Mouse (Mus musculus): ENCODE measurements around the gene Cyren. TPM values are rescaled to one million over a fixed set of nuclear protein-coding genes. Genes with fewer than 3 reads are reported as not detected.

The Cyren gene
- total RNA-seq (2015; ENCODE audit: low replicate concordance) = 6.7 and 10.5 TPM in 2 replicates
- 6.7 and 9.4 TPM in 2 replicates for total RNA-seq (2017; ENCODE audit: low replicate concordance)

DNA sequence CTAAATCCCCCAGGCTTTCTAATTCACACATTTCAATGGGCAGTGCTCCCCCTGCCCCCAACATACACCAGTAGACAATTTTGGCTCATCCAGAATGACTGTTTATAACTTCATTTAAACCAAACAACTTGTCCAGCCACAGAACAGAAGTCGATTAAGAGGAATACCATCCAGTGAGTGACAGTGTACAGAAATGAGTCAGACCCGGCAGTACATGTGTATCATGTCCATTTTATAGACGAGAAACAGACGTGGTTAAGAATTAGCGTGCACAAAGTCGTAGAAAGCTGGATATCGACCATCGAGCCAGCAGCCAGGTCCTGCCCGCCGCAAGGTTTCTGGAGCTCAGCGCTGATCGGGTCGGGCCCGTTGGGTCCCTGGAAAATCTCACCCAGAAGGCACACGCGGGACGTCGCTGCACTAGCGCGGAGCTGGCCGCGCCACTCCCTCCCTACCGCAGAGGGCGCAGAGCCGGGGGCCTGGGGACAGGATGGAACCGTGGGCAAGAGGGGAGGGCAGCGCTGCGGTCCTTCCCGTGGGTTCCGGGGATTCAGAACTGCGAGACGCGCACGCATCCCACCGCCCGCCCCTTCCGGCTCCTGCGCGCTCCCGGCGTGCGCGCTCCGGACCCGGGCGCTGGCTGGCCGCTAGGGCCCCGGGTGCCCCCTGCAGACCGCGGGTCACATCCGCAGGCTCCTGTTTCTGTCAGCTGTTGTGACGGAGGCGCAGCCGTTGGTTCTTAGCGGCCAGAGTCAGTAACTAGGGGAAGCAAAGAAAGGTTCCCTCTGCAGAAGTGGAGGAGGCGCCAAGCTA, at the start of gene Cyren:
Cyren (minus strand) TSS at position 552 of the 813 bp plus-strand sequence.
- ATAC-seq (replicated peaks; ENCODE audit: low FRiP score, poor library complexity, severe bottlenecking) = peak; percentile 60

DNA sequence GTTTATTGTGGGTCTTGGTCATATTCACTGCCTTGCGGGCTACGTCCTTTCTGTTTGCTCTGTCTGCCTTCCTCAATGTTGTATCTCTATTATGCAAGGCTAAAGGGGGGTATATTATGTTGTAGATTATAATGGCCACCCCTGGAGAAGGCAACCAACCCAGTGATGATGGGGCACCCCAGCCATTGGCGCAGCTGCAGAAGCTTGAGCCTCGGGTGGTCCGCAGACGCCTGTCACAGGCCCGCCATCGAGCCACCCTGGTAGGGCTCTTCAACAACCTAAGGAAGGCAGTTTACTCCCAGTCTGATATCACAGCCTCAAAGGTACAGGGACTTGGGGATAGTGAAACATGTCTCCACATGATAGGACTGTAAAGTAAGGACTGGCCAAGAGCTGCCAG, 49.7 kb upstream of the Cyren start:
- ATAC-seq (replicated peaks; ENCODE audit: low FRiP score, poor library complexity, severe bottlenecking) = 0 out of 2 replicates have a peak, but pooled peaks have one; percentile 9

DNA sequence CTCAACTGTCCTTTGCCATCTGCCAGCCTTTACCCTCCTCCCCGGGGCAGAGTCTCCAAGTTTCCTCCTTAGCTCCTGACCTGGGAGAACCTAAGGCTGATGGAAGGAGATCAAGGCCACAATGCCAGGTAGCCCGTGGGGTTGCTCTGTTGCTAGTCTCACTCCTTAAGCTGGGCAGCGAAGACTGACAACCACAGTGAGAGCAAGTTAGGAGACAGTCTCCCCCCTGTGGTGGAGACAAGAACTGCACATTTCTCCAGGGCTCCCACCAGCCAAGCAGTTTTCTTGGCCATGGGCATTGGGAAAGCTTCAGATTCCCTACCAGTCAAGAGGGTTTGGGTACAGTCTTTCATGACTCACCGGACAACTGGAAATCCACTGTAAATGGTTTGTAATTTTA, 49.3 kb upstream of the Cyren start:
- peak; percentile 80 for ATAC-seq (replicated peaks; ENCODE audit: low FRiP score, poor library complexity, severe bottlenecking)

DNA sequence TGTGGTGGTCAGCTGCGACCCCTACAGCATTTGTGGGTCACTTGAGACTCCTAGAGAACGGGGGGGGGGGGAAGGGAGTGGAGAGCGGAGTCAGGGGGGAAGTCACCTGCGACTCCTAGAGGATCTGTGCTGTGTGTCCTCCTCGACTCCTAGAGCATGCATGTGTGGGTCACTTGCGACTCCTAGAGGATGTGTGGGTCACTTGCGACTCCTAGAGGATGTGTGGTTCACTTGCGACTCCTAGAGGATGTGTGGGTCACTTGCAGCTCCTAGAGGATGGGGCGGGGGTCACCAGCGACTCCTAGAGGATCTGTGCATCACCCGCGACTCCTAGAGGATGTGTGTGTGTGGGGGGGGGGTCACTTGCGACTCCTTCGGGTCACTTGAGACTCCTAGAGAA, 44.1 kb upstream of the Cyren start:
- ATAC-seq (replicated peaks; ENCODE audit: low FRiP score, poor library complexity, severe bottlenecking) = peak; percentile 78

DNA sequence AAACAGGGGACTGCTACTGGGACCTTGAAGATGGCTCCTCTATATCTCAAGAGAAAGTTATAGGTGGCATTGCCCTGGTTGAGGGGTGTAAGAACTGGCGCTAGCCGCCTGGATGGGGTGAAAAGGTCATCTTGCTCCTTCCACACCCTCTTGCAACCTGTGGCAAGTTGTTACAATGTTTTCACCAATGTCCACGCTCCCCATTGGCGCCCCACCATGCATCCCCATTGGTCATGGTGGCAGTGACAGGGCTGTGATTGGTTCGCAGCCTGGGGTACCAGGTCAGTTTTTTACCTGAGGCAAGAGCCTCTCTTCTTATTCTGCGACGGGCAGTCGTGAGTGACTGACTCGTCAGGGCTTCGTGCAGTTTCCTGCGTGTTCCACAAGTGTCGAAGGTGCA, 42.8 kb upstream of the Cyren start:
- ATAC-seq (replicated peaks; ENCODE audit: low FRiP score, poor library complexity, severe bottlenecking) = no peak

DNA sequence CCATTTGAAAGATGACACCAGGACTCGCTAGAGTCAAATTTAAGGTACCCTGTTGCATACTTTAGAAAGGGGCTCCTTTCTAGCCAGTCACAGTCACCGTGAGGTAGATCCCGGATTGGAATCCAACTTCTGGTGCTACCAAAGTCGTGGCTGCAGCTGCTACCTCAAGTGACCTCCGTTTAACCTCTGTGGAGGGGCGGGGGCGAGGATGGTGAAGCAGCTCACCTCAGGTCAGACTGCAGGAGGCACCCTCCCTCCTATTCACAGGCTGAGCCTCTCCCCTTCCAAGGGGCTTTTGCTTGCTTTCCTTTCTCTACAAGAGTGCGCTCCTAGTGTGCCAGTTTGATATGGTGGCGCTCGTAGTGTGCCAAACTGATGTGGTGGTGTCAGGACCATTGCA, 42.1 kb upstream of the Cyren start, which contains the start of gene Stra8:
Stra8 (plus strand) TSS at position 208 of the 400 bp plus-strand sequence.
- no peak for ATAC-seq (replicated peaks; ENCODE audit: low FRiP score, poor library complexity, severe bottlenecking)

DNA sequence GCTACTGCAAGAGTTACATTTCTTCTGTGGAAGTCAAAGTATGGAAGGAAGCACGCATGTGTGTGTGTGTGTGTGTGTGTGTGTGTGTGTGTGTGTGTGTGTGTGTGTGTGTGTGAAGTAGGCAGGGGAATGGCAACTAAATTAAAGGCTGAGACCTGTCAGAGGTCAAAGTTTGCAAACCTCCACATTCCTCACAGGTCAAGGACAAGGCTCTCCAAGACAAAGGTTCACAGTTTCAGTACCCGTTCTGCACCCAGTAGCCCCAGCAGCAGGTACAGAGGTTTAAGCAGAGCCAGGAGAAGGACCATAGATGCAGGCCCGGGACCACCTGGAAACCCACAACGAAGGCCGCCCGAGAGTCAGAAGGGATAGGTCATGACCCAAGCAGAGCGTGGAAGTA, 41.3 kb upstream of the Cyren start:
- no peak for ATAC-seq (replicated peaks; ENCODE audit: low FRiP score, poor library complexity, severe bottlenecking)

DNA sequence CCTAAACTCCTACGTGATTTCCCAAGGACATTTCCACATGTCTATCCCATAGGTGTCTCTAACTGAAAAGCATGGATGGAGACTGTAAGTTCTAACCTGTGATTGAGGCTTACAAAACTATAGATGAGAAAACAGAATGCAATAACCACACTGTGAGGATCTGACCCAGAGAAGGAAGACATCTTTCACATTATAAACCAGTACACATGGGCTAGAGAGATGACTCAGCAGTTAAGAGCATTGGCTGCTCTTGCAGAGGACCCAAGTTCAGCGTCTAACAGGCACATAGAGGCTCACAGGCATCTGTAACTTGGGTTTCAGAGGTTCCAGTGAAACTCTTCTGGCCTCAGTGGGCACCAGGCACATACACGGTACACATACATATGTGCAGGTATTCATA, 36.6 kb upstream of the Cyren start:
- no peak for ATAC-seq (replicated peaks; ENCODE audit: low FRiP score, poor library complexity, severe bottlenecking)

DNA sequence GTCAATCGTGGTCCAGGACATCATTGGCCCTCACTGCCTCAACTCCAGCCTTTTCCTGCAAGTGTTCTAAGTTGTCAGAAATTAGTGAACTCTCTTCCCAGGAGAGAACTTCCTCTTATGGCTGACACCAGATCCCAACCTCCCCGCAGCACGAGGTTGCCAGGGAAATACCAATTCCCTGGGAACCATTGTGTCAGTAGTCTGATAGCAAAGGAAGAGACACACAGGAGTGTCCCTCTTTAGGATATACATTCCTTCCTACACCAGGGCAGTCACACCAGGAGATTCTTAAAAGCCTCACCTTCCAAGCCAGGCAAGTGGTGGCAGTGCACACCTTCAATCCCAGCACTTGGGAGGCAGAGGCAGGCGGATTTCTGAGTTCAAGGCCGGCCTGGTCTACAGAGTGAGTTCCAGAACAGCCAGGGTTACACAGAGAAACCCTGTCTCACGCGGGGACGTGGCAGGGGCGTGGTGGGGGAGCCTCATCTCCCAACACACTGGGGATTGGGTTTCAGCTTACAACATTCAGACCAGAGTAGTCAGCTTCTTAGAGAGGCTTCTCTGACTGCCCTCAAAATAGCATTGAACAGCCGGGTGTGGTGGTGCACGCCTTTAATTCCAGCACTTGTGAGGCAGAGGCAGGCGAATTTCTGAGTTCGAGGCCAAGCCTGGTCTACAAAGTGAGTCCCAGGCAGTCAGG, 35.6 kb upstream of the Cyren start:
- no peak for ATAC-seq (replicated peaks; ENCODE audit: low FRiP score, poor library complexity, severe bottlenecking)

DNA sequence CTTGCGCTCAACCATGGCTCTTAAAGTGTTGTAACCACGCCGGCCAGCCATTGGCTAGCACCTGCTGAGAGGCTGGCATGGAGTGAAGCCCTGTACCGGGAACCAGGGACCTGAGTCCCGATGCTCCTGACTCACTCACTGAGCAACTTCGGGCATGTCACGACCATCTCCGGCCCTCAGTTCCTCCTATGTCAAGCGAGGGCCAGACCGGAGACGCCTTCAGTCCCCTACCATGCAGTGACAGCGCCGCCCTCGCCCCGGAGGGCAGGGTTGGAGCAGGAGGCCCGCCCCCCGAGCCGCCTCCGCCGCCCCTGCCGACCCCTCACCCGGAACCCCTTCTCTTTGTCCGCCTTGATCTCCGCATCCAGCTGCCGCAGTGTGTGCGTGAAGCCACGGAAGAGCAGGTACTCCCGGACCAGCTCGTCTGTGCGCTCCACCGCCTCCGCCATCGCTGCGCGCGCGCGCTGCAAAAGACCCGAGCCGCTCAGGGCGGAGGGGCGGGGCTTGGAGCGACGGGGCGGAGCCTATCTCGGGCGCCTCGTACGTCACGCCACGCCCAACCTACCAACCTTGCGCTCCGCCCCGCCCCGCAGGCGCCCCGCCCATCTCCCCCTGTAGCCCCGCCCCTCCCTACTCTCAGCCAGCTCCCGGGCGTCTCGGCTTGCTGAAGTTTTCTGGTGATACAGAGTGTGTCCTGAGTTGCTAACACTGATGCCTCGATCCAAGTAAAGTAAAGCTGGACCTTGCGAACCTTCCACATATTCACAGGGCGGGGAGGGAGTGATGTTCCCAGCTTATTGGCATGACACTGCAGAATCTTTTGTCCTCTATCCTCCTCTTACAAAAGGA, 32.7 kb upstream of the Cyren start, which contains the start of gene Wdr91:
Wdr91 (minus strand) TSS at position 506 of the 849 bp plus-strand sequence.
- peak; percentile 70 for ATAC-seq (replicated peaks; ENCODE audit: low FRiP score, poor library complexity, severe bottlenecking)

DNA sequence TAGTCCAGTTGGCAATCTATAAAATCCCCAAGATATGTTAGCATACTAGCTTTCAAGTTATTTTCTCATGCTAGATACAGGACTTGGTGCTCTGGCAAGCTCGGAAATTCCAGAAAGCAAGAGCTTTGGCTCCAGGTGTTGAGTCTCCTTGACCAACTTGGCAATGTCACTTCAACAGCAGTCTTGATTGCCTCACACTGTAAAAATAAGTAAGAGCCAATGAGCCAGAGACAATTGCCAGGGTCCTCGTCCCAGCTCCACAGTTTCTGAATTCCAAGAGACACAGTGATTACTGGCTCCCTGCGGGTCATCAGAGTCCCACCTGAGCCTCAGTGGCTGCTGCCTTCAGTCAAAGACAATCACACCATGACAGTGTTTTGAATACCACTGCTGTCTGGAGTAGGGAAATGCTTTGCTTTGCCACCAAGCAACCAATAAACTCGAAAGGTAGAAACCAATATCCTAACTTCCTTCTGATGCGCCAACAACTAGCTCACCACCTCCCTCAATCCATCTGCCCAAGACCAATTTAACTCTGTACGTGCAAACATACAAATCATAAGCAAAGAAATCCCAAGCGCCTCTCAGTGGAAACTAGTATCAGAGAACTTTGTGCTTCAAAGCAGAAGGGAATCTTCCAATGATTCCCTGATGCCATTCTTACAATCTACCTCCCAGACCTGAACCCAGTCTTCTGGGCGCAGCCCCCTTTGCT, 31.9 kb upstream of the Cyren start:
- ATAC-seq (replicated peaks; ENCODE audit: low FRiP score, poor library complexity, severe bottlenecking) = no peak

DNA sequence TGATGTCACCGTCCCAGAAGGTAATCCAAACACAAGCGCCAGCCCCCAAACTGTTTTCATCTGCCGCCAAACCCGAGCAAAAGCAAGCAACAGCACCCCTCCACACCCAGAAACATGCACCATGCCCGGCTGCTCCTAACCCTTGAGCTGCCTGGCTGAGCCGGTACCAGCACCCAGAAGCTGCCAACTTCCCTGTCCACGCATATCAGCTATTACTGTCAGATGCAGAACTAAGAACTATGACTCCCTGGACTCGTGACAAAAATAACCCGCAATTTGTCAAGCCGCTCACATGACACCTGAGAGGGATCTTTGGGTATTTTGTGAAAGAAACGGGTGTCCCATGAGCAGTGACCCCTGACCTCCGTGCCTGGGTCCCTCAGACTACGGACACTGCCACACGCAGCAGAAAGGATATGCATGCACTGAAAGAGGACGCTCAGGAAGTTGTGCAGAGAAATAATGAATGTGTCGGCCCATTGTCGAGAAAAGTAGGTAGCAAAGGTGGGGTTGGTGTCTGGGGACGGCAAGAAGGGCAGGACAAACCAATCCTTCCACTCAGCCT, 29.9 kb upstream of the Cyren start:
- 0 out of 2 replicates have a peak, but pooled peaks have one; percentile 3 for ATAC-seq (replicated peaks; ENCODE audit: low FRiP score, poor library complexity, severe bottlenecking)

DNA sequence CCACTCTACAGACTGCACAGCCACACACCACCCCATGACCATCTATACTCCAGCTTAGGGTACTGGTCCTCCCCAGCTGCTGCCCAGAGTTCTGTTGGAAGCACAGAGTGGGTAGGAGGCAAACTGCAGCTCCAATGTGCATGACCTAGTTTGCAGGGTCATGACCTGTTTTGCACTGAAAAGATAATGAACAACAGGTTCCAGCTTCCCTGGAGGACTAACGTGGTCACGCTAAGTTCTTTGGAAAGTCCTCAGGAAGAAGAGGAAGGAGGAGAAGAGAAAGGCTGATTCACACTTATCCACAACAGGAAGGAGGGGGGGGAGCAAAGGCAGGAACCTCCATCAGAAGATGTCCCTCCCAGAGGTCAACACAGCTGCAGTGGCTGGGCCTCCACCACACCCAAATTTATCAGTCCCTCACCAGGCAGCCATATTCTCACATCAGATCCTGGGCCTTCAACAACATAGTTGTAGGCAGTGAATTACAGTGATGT, 29.3 kb upstream of the Cyren start:
- peak; percentile 81 for ATAC-seq (replicated peaks; ENCODE audit: low FRiP score, poor library complexity, severe bottlenecking)

DNA sequence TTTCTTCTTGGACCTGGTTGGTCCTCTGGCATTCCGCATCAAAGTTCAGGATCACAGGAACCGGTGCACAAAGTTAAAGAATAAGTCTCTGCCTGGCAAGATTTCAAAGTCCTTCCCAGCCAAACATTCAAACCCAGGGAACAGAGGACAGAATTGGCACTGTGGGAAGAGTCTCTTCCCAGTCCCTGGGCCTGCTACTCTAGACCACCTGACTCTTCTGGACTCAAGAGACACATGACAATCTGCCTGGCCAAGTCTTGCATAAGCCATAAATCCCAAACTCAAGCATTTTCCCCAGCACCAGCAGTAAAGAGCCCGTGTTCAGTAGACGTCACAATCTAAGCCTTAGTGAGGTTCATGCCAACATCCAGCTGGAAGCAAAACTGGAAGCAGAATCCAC, 28.8 kb upstream of the Cyren start:
- ATAC-seq (replicated peaks; ENCODE audit: low FRiP score, poor library complexity, severe bottlenecking) = no peak

DNA sequence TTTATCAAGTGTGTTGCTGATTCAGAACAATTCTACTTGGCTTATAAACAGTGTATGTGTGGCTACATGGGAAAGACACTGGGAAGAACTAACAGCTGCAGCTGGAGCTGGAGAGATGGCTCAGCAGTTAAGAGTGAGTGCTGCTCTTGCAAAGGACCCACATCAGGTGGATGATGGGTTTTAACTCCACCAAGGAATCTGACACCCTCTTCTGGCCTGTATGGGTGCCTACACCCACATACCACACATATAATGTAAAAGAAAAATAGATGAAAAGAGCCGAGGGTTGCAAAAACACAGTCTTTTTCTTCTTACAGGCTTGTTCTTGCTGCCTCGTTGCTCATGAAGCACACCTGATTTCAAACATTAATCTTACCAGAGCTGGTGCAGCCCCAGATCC, 28.3 kb upstream of the Cyren start:
- ATAC-seq (replicated peaks; ENCODE audit: low FRiP score, poor library complexity, severe bottlenecking) = no peak

DNA sequence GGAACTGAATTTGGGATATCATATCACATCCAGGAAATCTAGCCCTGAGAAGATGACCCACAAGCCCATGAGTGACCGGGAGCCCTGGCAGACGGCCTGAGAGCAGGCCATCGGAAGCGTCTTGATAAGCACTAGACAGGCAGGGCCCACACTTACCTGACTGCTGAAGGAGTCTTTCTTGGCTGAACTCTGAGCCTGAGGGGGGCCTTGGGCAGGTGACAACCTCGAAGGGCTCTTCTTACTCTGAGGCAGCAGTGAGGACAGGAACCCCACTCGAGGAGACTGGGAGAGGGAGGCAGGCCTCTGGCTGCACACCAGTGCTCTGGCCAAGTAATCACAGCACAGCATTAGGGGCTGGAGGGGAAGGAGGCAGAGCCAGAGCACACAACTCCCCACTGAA, 26.5 kb upstream of the Cyren start:
- ATAC-seq (replicated peaks; ENCODE audit: low FRiP score, poor library complexity, severe bottlenecking) = no peak

DNA sequence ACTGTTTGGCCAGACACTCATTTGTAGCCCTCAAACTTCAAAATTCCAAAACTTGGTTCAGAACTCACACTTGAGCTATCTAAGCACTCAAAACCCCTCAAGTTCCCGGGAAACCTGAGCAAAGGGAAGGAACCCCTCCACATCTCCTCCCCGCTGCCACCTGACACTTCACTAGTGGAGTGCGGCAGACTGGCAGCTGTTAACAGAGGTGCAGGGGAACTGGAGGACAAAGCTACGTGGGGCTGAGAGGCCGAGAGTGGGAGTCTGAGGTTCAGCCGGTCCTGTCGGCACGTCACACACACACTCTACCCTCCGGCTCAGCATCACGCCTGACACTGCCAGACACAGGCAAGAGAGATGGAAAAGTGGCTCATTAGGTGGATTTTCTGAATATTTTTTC, 26.0 kb upstream of the Cyren start:
- ATAC-seq (replicated peaks; ENCODE audit: low FRiP score, poor library complexity, severe bottlenecking) = no peak

DNA sequence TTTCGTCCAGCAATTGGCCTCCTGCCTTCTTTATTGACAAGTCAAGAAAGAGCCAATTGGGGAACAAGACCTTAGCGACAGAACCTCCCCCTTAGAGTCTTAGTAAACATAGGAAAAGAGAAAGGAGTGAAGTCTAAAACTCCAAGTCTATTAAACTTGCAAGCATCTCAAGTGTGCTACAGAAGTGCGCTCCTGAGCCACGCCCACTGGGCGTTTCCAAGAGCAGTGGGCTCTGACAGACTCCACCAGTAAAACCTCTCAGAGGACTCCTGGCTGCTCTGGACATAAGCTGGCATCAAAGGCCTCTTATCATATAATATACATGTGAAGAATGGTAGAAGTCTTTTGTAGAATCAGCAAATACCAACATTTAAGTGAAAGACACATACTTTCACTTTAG, 25.6 kb upstream of the Cyren start:
- ATAC-seq (replicated peaks; ENCODE audit: low FRiP score, poor library complexity, severe bottlenecking) = no peak

DNA sequence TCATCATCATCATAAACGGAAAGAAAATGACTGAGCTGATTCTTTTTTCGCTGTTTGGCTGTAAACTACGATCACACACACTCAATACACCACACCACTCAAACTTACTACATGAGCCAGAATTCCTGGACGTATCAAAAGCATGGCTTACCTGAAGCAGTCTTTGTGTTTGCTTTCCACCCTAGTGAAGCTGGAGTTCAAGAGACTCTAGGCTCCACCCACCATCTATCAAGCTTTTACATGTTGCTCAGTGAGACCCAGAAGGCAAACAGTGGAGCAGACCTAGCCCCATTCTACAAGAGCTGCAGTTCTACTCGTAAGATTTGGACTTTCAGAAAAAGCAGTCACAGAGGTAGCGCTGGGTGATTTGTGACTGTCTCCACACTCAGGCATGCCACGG, 24.7 kb upstream of the Cyren start:
- ATAC-seq (replicated peaks; ENCODE audit: low FRiP score, poor library complexity, severe bottlenecking) = no peak
